Mouse (Mus musculus): ENCODE measurements around the gene Cacna2d3.

The Cacna2d3 gene

GRCm38 (mm10) chr14:29639266-29639665 is 82.4 kb downstream of the Cacna2d3 start:
- no peak for DNase-seq (ENCODE audit: low spot score)

DNA sequence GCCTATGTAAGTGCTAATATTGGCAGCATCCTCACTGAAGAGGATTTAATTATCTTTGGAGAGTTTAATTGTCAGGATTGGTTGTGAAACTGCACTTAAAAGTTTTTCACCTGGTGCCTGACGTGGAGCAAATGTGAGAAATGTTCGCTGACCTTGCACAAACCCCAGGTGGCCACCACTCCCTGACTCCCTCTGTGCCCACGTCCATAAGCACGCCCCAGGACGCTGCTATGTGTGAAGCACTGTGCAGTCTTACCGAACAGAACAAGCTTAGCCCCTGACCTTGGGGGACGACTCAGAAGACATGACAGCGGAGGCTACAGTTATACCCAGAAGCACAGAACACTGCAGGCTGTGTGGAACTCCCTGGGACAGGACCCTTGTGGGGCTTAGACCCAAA is 93.5 kb downstream of the Cacna2d3 start:
- DNase-seq (ENCODE audit: low spot score): no peak

DNA sequence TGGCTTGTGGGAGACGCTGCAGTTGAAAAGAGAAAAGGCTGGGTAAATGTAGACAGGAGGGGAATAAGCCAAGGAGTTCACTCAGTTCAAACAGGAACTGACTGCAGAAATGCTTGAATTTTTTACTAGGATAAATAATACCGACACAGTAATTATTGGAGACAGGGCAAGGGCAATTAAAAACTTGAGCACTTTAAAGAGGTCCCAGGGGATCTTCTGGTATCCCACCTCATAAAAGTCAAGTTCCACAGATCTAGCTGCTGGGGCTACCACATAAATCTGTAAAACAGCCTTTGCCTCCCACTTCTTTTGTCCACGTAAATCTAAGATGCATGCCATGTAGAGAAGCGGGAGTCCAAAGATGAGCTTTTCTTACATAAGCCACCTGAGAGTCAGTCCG is 109.2 kb downstream of the Cacna2d3 start:
- DNase-seq (ENCODE audit: low spot score): no peak

DNA sequence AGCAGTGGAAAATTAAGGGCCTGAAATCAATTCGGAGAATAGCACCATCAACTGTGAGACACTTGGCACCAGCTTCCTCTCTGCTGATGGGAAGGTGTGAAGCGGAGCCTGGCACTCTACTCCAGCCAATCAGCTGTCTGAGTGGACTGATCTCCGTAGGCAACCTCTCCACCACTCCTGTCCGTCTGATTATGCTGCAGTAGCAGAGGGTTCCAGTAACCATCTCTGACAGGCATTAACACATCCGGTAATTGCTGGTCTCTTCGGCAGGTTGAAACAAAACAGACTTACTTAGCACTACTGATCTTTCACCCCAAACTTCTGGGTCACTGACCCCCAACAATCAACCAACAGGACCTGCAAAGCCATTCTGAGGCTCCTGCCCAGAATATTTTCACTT is 112.9 kb downstream of the Cacna2d3 start:
- no peak for DNase-seq (ENCODE audit: low spot score)

DNA sequence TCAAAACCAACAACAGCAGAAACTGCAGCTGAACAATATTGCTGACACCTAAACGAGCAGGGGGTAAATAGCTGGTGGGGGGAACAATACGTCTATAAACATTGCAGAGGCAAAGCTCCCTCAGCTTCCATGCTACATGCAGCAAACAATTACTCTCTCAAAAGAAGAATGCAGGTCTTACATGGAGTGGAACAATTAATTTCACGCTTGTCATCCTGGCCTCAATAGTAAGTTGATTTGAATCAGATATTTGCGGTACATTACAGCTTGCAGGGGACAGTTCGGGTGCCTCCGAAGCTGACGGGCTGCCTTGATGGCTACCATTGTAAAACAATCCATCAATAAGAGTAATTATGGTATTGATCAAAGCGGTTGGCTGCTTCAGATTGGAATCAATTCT is 122.2 kb downstream of the Cacna2d3 start:
- DNase-seq (ENCODE audit: low spot score): no peak

DNA sequence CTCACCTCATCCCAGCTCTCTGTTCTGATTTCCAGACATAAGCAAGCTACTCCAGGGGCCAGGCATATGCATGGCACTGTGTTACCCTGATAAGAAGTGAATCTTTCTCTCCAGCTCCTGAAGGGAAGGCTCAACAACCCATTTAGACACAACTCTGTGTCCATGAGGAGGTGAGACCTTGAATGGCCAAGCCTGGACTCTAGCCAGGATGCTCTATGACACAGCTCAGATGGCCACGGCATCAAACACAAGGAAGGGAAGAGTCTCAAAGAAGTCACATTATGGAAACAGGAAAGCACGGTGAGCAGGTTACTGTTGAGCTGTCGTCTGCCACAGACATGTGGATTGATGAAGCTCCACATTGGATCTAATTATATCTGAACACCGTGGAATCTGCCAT is 128.8 kb downstream of the Cacna2d3 start:
- no peak for DNase-seq (ENCODE audit: low spot score)

GRCm38 (mm10) chr14:29589628-29590027 is 132.0 kb downstream of the Cacna2d3 start:
- no peak for DNase-seq (ENCODE audit: low spot score)

- DNase-seq (ENCODE audit: low spot score): no peak
Measured at GRCm38 (mm10) chr14:29581961-29582360, 139.7 kb downstream of the Cacna2d3 start.

GRCm38 (mm10) chr14:29577786-29578185 is 143.9 kb downstream of the Cacna2d3 start:
- no peak for DNase-seq (ENCODE audit: low spot score)

GRCm38 (mm10) chr14:29575551-29575950 is 146.1 kb downstream of the Cacna2d3 start:
- no peak for DNase-seq (ENCODE audit: low spot score)

- DNase-seq (ENCODE audit: low spot score): no peak
Measured at GRCm38 (mm10) chr14:29562704-29563103, 159.0 kb downstream of the Cacna2d3 start.

GRCm38 (mm10) chr14:29561122-29561834 is 160.4 kb downstream of the Cacna2d3 start:
- no peak for DNase-seq (ENCODE audit: low spot score)

DNA sequence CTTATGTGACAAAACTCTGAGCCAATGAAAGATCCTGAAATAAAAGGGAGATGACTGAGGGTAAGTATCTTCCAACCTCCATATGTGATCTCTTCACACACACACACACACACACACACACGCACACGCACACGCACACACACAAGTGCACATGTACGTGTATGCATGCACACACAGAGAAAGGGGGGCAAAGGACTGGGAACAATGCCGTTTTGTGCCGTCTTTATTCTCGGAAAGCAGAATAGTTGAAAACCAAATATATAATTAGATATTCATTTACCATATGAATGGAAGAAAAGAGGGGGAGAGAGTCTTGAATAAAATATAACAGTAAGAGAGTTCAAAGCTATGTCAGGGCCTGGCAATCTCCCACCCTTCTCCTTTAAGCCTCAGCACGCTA is 163.2 kb downstream of the Cacna2d3 start:
- no peak for DNase-seq (ENCODE audit: low spot score)

DNA sequence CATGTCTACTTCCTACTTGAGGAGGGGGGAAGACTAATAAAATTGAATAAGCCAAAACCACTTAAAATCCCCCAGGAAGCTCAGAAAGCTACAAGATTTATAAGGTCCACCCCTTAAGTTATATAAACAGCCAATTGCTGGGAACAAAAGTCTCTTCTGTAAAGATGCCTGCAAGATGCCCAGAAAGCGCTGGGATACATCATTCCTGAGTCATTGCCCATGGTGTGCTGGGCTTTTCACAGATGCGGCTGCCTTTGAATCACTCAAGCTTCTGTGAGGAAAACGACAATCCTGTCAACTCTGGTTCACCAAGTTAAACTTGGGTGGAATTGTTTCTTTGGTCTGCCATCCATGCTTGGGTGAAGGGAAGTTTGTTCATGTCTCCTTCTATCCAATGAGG is 165.5 kb downstream of the Cacna2d3 start:
- no peak for DNase-seq (ENCODE audit: low spot score)

- DNase-seq (ENCODE audit: low spot score): no peak
Measured at GRCm38 (mm10) chr14:29552471-29552870, 169.2 kb downstream of the Cacna2d3 start.

DNA sequence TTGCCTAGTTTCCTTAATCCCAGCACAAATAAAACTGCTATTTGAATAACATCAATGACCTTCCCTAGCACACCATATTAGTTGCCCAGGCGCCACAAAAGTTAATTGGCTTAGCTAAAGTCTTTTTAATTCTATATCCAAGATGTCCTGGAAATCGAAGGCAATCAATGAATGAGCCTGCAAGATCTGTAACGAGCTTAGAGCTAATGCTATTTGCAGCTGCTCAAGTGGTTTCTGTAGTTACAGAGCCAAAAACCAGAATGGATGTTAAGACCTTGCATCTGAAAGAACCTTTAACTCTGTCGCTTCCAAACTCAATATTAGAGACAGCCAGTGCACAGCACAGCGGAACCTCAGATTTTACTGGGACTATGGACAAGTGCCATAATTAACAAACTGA is 173.0 kb downstream of the Cacna2d3 start:
- DNase-seq (ENCODE audit: low spot score): no peak

DNA sequence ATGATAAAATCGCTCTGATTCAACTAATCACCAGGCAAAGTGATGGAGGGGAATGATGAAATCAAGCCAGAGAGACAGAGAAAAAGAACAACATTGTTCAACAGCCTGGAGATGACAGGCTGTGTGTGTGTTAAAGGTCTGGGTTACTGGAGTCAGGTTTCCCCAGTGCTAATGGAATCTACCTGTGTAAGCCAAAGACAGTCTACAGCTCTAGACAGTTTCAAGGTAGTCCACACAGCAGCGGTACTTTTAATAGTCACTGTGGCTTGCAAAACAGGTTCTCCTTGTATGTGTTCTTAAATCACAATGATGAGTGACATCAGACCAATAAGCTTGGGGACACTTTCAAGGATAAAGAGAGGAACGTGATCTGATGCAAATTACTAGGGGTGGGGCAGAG is 191.1 kb downstream of the Cacna2d3 start:
- no peak for DNase-seq (ENCODE audit: low spot score)

DNA sequence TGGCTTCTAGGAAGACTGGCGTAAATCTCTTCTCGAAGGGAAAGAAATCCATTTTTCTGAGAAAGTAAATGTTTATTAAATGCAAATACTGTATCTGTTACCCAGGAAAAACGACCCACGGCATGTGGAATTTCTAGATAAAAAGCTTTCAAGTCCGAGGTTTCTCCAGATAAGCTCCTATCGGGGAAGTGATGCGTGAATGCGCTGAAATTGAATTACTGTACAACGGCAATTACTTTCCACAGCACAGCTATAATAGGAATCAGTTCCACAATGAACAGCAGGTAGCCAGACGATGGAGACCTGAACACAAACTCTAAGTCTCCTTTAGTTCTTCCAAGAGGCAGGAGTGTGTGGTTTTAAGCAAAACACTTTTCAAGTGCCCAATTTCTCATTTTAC is 193.0 kb downstream of the Cacna2d3 start:
- DNase-seq (ENCODE audit: low spot score): no peak

GRCm38 (mm10) chr14:29519751-29520669 is 201.7 kb downstream of the Cacna2d3 start:
- no peak for DNase-seq (ENCODE audit: low spot score)

DNA sequence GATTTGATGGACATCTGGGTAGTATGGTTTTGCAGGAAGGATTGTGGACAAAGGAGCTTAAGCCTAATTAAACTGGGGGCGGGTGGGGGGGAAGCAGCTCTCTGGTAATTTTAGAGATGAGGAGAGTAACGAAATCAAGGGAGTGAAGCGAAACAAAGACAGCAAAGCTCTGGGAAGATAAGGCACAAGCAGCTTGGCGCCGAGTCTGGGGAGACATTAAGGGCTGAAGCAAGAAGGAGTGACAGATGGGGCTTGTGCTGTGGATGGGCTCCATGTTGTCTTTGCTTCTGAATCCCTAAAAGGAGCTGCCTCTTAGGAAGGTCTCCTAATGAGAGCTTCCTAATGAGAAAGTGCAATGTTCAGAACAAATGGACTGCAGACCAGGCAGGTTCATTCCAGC is 219.0 kb downstream of the Cacna2d3 start:
- no peak for DNase-seq (ENCODE audit: low spot score)

GRCm38 (mm10) chr14:29498546-29499290 is 222.9 kb downstream of the Cacna2d3 start:
- no peak for DNase-seq (ENCODE audit: low spot score)

DNA sequence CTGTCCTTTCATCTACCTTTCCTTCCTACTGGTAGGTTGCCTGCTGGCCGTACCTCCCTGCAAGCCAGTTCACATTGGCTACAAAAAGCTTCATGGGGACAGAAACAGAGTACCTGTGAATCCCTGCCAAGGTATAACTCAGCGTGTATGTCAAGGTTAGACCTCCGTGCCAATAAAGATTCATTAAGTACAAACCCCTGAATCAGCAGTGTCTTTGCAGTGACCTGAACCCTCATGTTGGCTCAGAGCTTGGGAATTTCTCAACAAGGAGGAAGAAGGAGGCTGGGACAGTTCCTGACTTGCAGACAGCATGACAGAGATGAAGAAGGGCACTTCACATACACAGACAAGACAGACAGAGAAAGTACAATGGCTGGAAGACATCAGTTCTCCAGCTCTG is 225.1 kb downstream of the Cacna2d3 start:
- no peak for DNase-seq (ENCODE audit: low spot score)

DNA sequence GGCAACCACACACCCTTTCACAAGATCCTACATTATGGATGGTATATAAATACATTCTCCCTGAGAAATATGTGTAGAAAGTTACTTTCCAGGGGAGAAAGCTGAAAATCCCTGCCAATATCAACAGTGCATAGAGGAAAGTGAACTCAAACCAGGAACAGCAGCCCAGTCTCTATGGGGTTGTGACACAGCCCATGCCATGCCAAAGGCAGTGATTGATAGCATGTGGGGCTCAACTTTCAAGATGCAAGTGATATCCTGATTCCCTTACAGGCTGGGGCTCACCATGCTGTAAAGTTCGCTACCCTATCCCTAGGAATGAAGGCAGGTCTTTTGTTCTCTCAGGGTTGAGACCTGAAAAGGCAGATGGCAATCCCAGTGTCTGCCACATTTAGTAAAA is 229.9 kb downstream of the Cacna2d3 start:
- no peak for DNase-seq (ENCODE audit: low spot score)

Measured in c-Kit-positive CD71-positive TER-119-positive erythroid progenitor cells, embryonic 14.5 days (primary cell).